Mouse (Mus musculus) naive thymus-derived CD4-positive, alpha-beta T cell, adult 2 months (primary cell): ENCODE data around the gene AL732309.1.

Experiments used
- DNase-seq: peaks from one replicate; pipeline ENCODE4 v3.0.0-alpha.2; 2011; ENCODE audit warnings: low read depth

The AL732309.1 gene

DNA sequence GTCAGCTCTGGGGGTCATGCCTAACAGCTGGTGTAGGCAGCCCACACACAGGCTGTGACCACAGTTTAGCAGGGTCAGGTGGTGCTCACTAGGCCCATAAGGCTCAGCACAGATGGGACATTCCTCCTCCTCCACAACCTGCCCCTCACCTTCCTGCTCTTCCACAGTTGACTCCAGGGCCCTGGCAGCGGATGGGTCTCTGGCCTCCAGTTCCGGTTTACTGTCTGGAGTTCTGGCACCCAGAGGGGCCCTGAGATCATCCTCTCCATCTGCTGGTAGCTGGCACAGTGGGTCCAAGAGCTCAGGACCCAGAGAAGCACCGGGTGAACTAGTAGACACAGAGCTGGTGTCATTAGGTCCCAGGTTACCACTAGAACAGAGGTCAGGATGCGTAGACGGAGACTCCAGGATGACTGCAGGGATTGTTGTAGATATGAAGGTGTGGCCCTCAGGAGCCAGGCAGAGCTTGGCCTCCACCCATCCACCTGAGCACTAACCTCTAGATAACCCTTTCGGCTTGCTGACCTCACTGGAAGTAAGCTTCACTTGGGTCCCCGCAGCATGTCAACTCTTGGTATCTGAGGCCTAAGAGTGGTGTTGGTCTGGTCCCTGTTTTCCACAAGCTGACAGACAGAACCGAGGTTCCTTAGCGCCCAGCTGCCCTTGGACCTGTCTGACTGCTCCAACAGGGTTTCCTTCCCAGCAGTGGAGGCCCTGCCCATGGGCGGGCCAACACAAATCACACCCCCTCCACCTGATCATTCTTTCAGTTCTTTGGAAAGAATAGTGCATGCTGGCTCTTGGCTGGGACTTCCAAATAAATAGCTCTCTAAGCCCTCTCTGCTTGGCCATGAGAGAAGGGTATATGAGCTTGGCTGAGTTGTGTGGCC lies at the start of gene AL732309.1:
Gene AL732309.1 (minus strand): TSS at position 681 of the 890 bp plus-strand sequence.
- no peak for DNase-seq

DNA sequence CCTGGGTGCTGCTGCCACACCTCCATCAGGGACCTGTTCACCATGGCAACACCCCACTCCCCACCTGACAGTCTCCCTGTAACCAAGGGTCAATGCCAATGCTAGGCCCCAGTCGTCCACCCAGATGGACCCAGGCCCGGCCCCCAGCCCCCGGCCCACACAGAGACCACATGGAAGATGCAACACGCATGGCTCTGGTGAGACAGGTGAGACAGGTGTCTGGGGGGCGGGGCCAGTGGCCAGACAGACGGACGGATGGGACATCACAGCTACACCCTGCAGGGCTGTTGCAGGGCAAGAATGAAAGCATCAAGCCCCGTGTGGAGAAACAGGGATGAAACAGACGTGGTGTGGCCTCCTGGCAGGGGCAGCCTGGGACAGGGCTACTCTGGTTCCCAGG lies 47.0 kb upstream of the AL732309.1 start:
- no peak for DNase-seq

DNA sequence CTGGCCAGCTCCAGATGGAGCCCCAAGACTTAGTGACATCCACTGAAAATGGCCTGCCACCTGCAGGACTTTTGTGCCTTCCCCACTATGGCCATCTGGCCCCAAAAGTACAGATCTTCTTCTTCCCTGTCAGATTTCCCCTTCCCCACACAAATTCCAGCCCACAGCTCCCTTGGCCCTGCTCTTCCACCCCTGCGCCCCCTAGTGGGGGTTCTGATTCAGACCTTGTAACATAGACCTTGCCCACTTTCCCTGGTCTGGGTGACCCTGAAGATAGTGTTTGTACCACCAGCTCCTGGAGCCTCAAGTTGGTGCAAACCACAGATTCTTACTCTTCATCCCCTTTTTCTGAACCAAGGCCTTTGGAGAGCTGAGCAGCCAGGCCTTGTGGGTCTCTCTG lies 46.2 kb upstream of the AL732309.1 start:
- peak; percentile 82 for DNase-seq

DNA sequence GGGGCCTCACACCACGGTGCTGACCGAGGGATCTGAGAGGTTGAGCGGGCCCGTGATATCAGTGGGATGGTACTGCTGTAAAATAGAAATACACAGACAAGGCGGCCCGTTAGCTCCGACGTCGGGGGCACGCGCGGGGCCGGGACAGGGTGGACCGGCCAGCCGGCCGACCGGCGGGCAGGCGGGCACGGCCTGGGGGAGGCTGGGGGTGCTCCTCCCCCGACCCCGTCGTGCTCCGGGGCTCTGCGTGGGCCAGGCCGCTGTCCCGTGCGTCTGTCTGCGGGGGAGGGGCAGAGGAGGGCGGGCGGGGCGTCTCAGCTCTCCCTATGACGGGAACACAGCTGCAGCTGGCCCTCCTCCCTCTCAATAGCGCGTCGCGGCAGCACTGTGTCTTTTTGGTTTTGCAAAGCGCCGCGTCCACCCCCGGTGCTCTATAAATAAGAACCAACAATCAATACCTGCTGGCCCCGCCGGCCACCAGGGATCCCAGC lies 45.4 kb upstream of the AL732309.1 start:
- DNase-seq, result no peak

DNA sequence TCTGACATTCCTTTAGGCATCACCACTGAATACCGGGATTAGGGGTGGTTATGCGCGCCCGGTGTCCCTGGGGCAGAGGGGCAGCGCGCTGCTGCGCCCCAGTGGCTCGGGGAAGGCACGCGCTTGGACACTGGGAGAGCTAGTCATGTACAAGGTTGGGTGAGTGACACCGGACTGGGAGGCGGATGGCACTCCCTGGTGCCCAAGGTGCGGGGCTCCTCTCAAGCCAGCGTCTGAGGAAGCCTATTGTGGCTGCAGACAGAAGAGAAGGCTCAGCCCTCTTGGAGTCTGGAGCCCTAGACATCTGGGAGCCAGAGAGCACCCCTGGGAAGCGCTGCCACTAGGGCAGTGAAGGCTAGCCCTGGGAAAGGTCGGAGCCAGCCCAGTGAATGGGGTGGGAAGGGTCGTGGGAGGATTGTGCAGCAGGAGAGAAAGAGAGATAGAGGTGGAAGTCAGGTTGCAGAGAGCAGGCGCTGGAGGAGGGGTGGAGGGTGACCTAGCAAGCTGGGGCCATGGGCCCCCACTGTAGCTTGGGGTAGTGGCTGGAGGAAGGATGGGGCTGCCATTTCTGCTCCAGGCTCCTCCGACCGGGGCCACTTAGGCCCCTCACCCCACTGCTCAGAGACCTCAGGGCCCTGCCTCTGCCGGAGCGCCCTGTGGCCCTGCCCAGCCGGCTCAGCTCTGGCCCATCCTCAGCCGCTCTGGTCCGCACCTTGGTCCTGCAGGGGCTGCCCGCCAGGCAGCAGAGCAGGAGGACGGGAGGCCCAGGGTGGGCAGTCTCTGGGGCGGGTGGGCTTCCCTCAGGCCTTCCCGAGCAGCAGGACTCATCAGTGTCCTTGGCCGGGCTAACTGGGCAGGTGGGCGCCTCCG lies 44.8 kb upstream of the AL732309.1 start:
- no peak for DNase-seq

DNA sequence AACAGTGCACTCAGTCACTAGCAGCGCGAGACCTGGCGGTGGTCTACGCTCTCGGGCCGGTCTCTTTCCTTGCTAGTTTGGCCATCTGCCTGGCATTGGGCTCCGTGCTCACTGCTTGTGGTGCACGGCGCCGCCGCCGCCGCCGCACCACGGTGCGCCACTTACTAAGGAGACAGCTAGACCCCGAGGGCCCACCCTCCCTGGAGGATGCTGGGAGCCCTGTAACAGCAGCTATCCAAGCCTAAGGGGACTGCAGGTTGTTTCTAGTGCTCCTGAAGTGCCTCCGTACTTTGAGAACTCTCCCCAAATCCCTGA lies 44.1 kb upstream of the AL732309.1 start:
- no peak for DNase-seq

DNA sequence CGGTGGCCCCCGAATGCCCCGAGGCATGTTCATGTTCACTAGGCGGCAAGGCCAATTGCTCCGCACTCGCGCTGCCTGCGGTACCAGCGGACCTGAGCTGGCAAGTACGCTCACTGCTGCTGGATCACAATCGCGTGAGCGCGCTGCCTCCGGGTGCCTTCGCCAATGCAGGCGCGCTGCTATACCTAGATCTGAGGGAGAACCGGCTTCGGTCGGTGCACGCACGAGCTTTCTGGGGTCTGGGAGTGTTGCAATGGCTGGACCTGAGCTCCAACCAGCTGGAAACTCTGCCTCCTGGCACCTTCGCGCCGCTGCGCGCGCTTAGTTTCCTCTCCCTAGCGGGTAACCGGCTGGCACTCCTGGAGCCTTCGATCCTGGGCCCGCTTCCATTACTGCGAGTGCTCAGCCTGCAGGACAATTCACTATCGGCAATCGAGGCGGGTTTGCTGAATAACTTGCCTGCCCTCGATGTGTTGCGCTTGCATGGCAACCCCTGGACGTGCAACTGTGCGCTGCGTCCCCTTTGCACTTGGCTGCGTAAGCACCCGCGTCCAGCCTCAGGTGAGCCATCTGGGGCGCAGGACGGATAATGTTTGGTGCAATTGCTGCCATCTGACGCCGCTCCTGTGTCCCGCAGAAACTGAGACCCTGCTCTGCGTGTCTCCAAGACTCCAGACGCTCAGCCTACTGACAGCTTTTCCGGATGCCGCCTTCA lies 43.6 kb upstream of the AL732309.1 start:
- no peak for DNase-seq

DNA sequence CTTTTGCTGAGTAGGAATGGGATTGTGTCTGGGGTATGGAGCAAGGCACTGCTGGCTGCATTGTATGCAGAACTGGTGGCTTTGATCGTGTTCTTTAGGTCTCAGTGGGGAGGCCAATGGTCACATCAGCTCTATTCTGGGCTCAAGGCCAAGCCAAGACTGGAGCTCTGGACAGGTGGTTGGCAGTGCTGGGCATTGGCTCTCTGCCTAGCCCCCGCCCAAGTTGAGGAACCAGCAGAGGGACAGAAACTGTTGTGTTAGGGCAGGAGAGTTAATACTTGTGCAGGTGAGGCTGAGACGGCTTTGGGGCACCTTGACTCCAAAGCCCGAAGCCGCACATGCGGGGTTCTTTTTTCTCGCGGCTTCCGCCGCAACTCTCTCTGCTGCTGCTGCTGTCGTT lies 43.0 kb upstream of the AL732309.1 start, which contains the start of gene Lrrc26:
Gene Lrrc26 (plus strand): TSS at position 265 of the 400 bp plus-strand sequence.
- no peak for DNase-seq

DNA sequence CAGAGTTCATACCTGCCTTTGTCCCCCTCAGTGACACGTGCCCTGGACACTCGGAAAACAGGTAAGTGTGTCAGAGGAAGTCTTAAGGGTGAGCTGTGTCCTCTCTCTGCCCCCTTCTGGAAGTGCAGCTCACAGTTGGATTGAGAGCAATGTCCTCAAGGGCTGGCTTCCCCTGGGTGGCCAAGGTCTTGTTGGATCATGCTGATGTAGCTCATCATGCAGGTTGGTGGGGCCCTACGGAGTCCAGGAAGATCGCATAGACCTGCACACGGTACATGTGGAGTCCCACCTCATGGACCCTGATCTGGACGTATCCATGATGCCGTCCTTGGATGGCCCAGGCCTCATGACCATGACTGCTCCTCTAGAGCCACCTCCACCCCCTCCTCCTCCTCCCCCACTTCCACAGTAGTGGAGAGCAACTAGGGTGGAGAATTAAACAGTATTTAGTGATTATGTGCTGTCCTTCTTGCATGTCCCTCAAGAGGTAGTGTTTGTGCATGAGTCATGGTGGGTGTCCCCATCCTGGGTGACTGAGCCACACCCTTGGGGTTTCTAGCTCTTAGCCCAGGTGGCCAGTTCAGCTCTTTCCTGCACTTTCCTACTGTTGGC lies 42.2 kb upstream of the AL732309.1 start:
- no peak for DNase-seq

DNA sequence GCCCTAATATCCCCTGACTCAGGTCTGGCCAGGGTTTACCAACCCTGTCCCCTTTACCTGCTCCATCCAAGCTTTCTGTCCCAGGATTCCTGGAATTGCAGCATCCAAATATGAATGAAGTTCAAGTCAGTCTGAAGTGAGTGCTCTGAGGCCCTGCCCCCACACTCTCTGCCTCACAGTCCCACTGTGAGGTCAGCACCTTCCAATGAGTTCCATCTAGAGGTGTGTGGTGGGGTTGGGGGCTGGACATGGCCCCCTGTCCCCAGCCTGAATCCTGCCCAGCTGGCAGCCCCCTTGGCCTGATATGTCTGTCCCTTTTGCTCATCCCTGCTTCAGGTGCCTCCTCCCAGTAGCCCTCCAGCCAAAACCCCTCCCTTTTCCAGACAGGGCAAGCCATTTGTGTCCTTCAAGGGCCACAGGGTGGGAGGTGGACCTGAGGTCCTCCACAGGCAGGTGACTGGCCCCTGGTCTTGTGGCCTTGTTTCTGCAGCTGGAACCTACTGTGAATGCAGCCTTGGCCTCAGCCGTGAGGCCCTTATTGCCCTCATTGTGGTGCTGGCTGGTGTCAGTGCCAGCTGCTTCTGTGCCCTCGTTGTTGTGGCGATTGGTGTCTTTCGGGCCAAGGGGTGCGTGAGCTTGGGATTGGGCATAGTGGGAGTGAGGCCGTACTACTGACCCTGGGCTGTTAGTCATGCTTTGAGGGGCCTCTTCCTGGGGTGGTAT lies 41.4 kb upstream of the AL732309.1 start, which contains the start of gene Tmem210:
Gene Tmem210 (plus strand): TSS at position 219 of the 723 bp plus-strand sequence.
- no peak for DNase-seq

DNA sequence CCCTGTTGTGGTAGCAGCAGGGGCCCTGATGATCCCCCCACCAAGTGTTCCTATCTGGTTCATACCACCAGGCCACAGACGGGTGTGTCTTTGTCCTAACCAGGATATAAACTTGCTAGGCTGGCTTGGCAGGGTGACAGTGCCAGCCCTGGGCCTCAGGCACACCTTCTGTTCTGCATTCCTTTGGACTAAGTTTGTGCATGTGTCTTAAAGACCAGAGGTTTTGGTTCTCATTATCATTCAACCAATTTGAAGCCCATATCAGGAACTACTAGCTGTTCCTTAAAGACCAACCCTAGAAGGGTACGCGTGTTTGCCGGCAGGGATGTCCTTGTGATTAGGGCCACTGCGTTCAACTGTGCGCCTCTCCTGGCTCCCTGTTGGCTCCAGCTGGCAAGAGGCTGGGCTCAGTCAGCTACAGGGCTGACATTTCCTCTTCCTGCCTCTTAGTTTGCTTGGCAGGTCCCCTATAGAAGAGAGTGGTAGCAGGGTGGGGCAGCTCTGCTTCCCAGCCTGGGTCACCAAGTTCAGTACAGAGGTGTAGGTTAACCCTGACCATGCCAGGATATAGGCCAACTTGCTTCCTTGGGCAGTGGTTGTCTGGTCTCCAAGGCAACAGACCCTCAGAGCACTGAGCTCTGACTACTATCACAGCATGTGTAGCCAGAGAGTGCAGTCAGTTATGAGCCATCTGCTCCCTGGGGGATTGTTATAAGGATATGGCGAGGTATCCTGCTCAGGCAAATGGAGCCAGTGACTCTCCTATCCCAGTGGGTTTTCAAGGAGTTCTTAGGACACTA lies 40.4 kb upstream of the AL732309.1 start:
- DNase-seq, result no peak

DNA sequence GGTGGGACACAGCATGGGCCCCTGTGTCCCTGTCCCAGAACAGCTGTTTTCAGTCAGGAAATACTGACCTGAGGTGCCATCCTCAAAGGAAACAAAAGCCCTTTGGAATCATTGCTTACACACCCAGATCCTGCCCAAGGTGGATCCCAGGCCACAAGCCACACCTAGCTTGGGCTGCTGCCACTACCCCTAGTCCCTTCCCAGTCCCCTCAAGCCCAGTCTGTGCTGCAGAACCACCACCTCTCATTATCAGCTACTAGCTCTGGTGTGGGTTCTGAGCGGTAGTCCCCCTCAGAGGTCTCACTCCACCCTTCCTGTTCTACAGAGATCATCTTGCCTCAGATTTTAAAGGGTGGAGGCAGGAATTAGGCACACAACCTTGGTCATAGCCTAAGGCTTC lies 39.7 kb upstream of the AL732309.1 start:
- no peak for DNase-seq

DNA sequence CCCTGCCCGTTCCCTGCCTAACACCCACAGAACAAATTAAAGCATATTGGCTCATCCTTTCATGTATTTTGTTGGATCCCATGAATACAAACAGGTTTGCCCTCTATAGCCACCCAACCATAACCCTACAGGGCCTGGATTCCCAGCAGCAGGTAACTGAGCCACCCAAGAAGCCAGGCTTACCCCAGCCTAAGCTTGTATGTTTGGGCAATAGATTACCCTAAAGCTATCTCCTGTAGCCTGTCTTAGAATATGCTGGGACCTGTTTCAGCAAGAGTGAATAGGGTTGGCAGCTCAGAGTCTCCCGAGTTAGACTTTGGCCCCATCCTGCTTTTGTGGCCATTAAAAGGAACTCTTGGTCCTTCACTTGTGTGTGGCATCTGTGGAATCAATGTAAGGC lies 38.9 kb upstream of the AL732309.1 start:
- no peak for DNase-seq

DNA sequence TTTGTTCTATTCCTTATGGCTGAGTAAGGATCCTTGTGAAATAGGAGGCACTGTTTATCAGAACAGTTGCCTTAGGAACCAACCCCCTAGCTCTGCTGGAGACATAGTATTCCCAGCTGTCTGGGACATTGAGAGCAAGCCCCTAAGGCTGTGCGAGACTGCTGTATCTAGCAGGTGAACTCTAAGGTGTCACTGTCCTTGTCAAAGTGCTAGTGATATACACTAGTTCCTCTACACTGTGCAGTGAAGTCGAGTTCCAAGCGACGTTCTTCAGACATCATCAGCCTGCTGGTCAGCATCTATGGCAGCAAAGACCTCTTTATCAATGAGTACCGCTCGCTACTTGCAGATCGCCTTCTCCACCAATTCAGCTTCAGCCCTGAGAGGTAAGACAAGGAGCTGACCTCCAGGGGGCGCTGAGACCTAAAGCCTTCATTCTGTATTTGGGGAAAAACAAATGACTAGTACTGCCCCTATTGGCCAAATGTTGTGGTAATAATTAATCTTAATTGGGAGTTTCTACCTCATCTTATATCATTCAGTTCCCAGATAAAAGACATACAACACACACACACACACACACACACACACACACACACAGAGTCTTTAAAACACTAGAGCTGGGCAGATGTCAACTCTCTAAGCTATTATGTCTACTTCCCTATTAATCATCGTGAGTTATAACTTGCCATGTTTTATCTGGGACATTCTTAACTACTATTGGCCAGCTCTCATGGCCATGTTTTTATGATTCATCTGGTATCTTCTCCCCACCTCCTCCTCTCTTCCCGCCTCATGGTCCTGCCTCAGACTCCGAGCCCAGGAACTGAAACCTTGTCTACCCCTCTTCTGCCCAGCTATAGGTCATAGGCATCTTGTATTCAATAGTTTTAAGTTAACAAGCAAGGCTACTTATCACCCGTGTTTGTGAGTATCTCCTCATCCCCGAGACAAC lies 32.5 kb upstream of the AL732309.1 start:
- peak; percentile 88 for DNase-seq

DNA sequence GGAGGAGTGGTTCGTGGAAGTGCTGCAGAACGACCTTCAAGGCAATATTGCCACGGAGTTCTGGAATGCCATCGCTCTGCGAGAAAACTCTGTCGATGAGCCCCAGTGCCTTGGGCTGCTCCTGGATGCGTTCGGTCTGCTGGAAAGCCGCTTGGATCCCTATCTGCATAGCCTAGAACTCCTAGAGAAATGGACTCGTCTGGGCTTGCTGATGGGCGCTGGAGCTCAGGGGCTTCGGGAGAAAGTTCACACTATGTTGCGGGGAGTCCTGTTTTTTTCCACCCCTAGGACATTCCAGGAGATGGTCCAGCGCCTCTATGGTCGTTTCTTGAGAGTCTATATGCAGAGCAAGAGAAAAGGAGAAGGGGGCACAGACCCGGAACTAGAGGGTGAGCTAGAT lies 26.3 kb upstream of the AL732309.1 start:
- no peak for DNase-seq

DNA sequence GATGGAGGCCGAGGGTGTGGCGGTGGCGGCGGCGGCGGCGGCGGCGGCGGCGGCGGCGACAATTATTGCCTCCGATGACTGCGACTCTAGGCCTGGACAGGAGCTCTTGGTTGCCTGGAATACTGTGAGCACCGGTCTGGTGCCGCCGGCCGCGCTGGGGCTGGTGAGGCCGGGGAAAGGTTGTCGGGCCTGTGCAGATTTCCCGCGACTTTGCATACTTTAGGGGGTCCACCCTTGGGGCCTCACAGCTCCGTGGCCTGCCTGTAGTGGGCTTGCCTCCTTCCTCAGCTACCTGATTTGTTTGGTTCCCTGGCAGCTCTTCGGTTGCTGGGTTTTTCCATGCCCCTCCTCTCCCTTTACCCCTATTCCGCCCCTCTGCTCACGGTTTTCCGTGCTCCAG lies 25.9 kb upstream of the AL732309.1 start:
- DNase-seq, result no peak

DNA sequence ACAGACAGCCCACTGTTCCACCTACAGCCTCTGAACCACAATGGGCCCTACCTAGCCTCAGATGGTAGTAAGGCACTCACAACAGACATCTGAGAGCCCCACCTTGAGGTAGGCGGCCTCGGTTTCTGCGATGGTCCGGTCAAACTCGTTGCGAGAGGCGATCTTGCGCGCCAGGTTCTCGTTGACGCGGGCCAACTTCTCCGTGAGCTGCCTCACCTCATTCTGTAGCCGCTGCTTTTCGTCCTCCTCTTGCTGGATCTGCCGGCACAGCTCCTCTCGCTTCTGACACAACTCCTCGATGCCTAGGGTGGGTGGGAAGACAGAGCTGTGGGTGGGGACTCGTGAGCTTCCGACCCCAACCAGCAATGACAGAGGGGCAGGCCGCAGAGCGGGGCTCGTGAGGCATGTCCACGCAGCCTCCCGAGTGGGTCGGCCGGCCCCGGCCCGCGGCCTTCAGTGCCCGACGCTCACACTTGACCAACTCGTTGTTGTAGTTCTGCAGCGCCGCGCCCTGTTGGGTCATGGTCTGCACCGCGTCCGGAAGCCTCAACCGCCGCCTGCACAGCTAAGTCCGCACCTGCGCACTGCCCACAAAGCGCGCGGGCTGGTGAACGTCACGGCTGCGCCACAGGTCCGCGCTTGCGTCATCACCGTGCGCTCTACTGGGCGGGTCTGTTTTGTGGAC lies 25.3 kb upstream of the AL732309.1 start, which contains the start of the genes Ssna1 and Anapc2:
Gene Ssna1 (minus strand): TSS at position 612 of the 685 bp plus-strand sequence.
Gene Anapc2 (plus strand): TSS at position 652 of the 685 bp plus-strand sequence.
- peak; percentile 98 for DNase-seq

DNA sequence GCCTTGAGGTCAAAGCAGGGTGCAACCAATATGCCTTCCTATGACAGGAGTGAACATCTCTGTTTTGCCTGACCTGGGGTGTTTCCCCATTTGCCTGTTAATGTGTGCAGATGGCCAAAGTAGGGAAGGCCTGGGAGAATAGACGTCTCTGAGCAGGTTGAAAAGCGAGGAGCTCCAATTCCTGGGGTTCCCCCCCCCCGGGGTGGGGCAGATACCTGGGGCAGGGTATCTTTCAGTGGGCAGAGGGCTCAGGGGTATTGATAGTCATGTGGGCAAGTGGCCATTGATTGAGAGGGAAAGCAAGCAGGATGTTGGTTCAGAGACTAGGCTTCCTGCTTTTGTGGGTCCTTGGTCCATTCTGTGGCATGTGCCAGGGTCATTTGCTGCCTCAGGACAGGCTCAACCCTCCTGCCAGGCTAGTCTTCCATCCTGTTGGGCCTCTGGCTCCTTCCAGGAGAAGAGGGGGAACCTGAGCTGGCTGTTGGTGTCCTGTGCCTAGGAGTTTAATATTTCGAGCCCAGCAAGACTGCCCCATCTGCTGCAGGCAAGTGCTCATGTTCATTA lies 21.2 kb upstream of the AL732309.1 start:
- DNase-seq, result no peak
